Mouse (Mus musculus) cerebellum, adult 2 months (tissue): ENCODE measurements at regions not wholly inside any gene's neighbourhood (a gene's known extent, or its start where the extent isn't known, plus 50 kb on each side); places are given as distances from the start of the nearest gene placed in this dataset.

Source experiments
- CTCF ChIP-seq: fragments of 200-500 bp; IDR thresholded peaks from 2 replicates; pipeline ENCODE4 v1.5.1; 2011; ENCODE audit warnings: low read depth, mild to moderate bottlenecking, control low read depth, low read length, moderate library complexity, borderline replicate concordance; ENCODE audit not compliant: insufficient read depth
- POLR2A ChIP-seq: fragments of 200-500 bp; IDR thresholded peaks from 2 replicates; pipeline ENCODE4 v1.6.1; 2011; ENCODE audit warnings: low read length, control low read depth, borderline replicate concordance; ENCODE audit not compliant: insufficient read depth

GRCm38 (mm10) chrX:153927996-153928395 lies 84.4 kb downstream of the Samt1 start:
- TF ChIP-seq CTCF (no peak), POLR2A (no peak)
